Mouse (Mus musculus): ENCODE data around the gene Sult1c2.
"Not testable (repeated sequence)": the region's sequence is repeated elsewhere in the genome, so short reads cannot be mapped to it uniquely, and the experiment has no call there.

Sult1c2 gene

GRCm38 (mm10) chr17:53846206-53846605 is at the start of gene Sult1c2:
Gene Sult1c2 (minus strand): TSS chr17:53846339.
- no peak for DNase-seq (ENCODE audit: inconsistent age in 2 of 2, low spot score in 1 of 2)

GRCm38 (mm10) chr17:53879006-53879675 is 33.0 kb upstream of the Sult1c2 start:
- DNase-seq (ENCODE audit: inconsistent age in 2 of 2, low spot score in 1 of 2), result not testable (repeated sequence)

- DNase-seq (ENCODE audit: inconsistent age in 2 of 2, low spot score in 1 of 2), result peak; percentile 4 to 56
Measured at GRCm38 (mm10) chr17:53874433-53874832, 28.3 kb upstream of the Sult1c2 start.

GRCm38 (mm10) chr17:53872192-53872591 is 26.1 kb upstream of the Sult1c2 start:
- no peak for DNase-seq (ENCODE audit: inconsistent age in 2 of 2, low spot score in 1 of 2)

GRCm38 (mm10) chr17:53869931-53870330 is 23.8 kb upstream of the Sult1c2 start:
- DNase-seq (ENCODE audit: inconsistent age in 2 of 2, low spot score in 1 of 2), result no peak

GRCm38 (mm10) chr17:53865260-53865955 is 19.3 kb upstream of the Sult1c2 start:
- DNase-seq (ENCODE audit: inconsistent age in 2 of 2, low spot score in 1 of 2), result no peak

GRCm38 (mm10) chr17:53860548-53860947 is 14.4 kb upstream of the Sult1c2 start:
- DNase-seq (ENCODE audit: inconsistent age in 2 of 2, low spot score in 1 of 2), result no peak

- DNase-seq (ENCODE audit: inconsistent age in 2 of 2, low spot score in 1 of 2), result no peak
Measured at GRCm38 (mm10) chr17:53854992-53855391, 8.9 kb upstream of the Sult1c2 start.

GRCm38 (mm10) chr17:53845796-53846195 is 343 bp downstream of the Sult1c2 start:
- DNase-seq (ENCODE audit: inconsistent age in 2 of 2, low spot score in 1 of 2), result peak; percentile 5 to 70

GRCm38 (mm10) chr17:53833366-53833765 is 12.8 kb downstream of the Sult1c2 start:
- peak; percentile 12 to 72 for DNase-seq (ENCODE audit: inconsistent age in 2 of 2, low spot score in 1 of 2)

GRCm38 (mm10) chr17:53803974-53804373 is 42.2 kb downstream of the Sult1c2 start:
- DNase-seq (ENCODE audit: inconsistent age in 2 of 2, low spot score in 1 of 2), result not testable (repeated sequence)

- no peak for DNase-seq (ENCODE audit: inconsistent age in 2 of 2, low spot score in 1 of 2)
Measured at GRCm38 (mm10) chr17:53783381-53783780, 62.8 kb downstream of the Sult1c2 start.
